Mouse (Mus musculus): ENCODE measurements around the gene Zfp36l2. TPM values are rescaled to one million over a fixed set of nuclear protein-coding genes. Genes with fewer than 3 reads are reported as not detected.

Zfp36l2 gene
- total RNA-seq, 1 experiment from 2014 or later = 85.4 TPM

GRCm38 (mm10) chr17:84152976-84153786 lies 34.6 kb downstream of the Zfp36l2 start:
- peak; percentile 45 for DNase-seq

- DNase-seq = peak; percentile 61
These were observed 35.4 kb downstream of the Zfp36l2 start for GRCm38 (mm10) chr17:84152206-84152975.

- no peak for DNase-seq
These were observed 36.4 kb downstream of the Zfp36l2 start for GRCm38 (mm10) chr17:84151306-84151705.

GRCm38 (mm10) chr17:84150291-84150690 lies 37.5 kb downstream of the Zfp36l2 start:
- DNase-seq = no peak

GRCm38 (mm10) chr17:84149566-84149965 lies 38.2 kb downstream of the Zfp36l2 start:
- DNase-seq = no peak

GRCm38 (mm10) chr17:84148499-84149484 lies 39.0 kb downstream of the Zfp36l2 start:
- DNase-seq = peak; percentile 90

GRCm38 (mm10) chr17:84147183-84148108 lies 40.3 kb downstream of the Zfp36l2 start:
- no peak for DNase-seq

GRCm38 (mm10) chr17:84146458-84147182 lies 41.1 kb downstream of the Zfp36l2 start:
- no peak for DNase-seq

- peak; percentile 53 for DNase-seq
These were observed 41.9 kb downstream of the Zfp36l2 start for GRCm38 (mm10) chr17:84145826-84146287.

GRCm38 (mm10) chr17:84144762-84145599 lies 42.8 kb downstream of the Zfp36l2 start:
- DNase-seq = no peak

- DNase-seq = no peak
These were observed 43.6 kb downstream of the Zfp36l2 start for GRCm38 (mm10) chr17:84144130-84144529.

- no peak for DNase-seq
These were observed 44.4 kb downstream of the Zfp36l2 start for GRCm38 (mm10) chr17:84143219-84143844.

GRCm38 (mm10) chr17:84141691-84142090 lies 46.1 kb downstream of the Zfp36l2 start:
- peak; percentile 49 for DNase-seq

- peak; percentile 55 for DNase-seq
These were observed 46.8 kb downstream of the Zfp36l2 start for GRCm38 (mm10) chr17:84140822-84141507.

GRCm38 (mm10) chr17:84137393-84138171 lies 50.2 kb downstream of the Zfp36l2 start:
- no peak for DNase-seq

GRCm38 (mm10) chr17:84136669-84137392 lies 50.9 kb downstream of the Zfp36l2 start:
- DNase-seq = no peak
